Mouse (Mus musculus) frontal cortex, postnatal 25 days (tissue): ENCODE measurements around the gene Cdkal1.

Experiments
- DNase-seq, 2 experiments: peaks; one replicate each; pipeline ENCODE4 v3.0.0; 2022; ENCODE audit warnings: low spot score in 2 of 2

The Cdkal1 gene

GRCm38 (mm10) chr13:29699896-29700295 is 155.6 kb downstream of the Cdkal1 start:
- no peak for DNase-seq

- DNase-seq = no peak
Measured at GRCm38 (mm10) chr13:29698307-29698985, 157.0 kb downstream of the Cdkal1 start.

- DNase-seq = no peak
Measured at GRCm38 (mm10) chr13:29697230-29697629, 158.2 kb downstream of the Cdkal1 start.

GRCm38 (mm10) chr13:29690734-29691133 is 164.7 kb downstream of the Cdkal1 start:
- no peak for DNase-seq

- DNase-seq = no peak
Measured at GRCm38 (mm10) chr13:29688851-29689250, 166.6 kb downstream of the Cdkal1 start.

- DNase-seq = no peak
Measured at GRCm38 (mm10) chr13:29687872-29688271, 167.6 kb downstream of the Cdkal1 start.

- DNase-seq = no peak
Measured at GRCm38 (mm10) chr13:29679479-29680186, 175.8 kb downstream of the Cdkal1 start.

GRCm38 (mm10) chr13:29677559-29677958 is 177.9 kb downstream of the Cdkal1 start:
- no peak for DNase-seq

- no peak for DNase-seq
Measured at GRCm38 (mm10) chr13:29670626-29671025, 184.8 kb downstream of the Cdkal1 start.

- DNase-seq = no peak
Measured at GRCm38 (mm10) chr13:29663908-29664307, 191.6 kb downstream of the Cdkal1 start.

GRCm38 (mm10) chr13:29655841-29656365 is 199.6 kb downstream of the Cdkal1 start:
- no peak for DNase-seq

GRCm38 (mm10) chr13:29653407-29653806 is 202.1 kb downstream of the Cdkal1 start:
- DNase-seq = no peak

- DNase-seq = no peak
Measured at GRCm38 (mm10) chr13:29652791-29653190, 202.7 kb downstream of the Cdkal1 start.

GRCm38 (mm10) chr13:29650576-29651236 is 204.8 kb downstream of the Cdkal1 start:
- no peak for DNase-seq

GRCm38 (mm10) chr13:29649593-29649992 is 205.9 kb downstream of the Cdkal1 start:
- DNase-seq = no peak

GRCm38 (mm10) chr13:29642226-29642625 is 213.2 kb downstream of the Cdkal1 start:
- DNase-seq = no peak

- no peak for DNase-seq
Measured at GRCm38 (mm10) chr13:29641200-29641599, 214.3 kb downstream of the Cdkal1 start.

- DNase-seq = no peak
Measured at GRCm38 (mm10) chr13:29640186-29640585, 215.3 kb downstream of the Cdkal1 start.

- no peak for DNase-seq
Measured at GRCm38 (mm10) chr13:29638303-29638702, 217.2 kb downstream of the Cdkal1 start.

GRCm38 (mm10) chr13:29637788-29638187 is 217.7 kb downstream of the Cdkal1 start:
- no peak for DNase-seq

GRCm38 (mm10) chr13:29635581-29635980 is 219.9 kb downstream of the Cdkal1 start:
- no peak for DNase-seq

GRCm38 (mm10) chr13:29631342-29631741 is 224.1 kb downstream of the Cdkal1 start:
- no peak for DNase-seq

- DNase-seq = no peak
Measured at GRCm38 (mm10) chr13:29628607-29629006, 226.9 kb downstream of the Cdkal1 start.
